Mouse (Mus musculus): Measurements from ENCODE around the gene Fam131a. TPM values are rescaled to one million over a fixed set of nuclear protein-coding genes. Genes with fewer than 3 reads are reported as not detected.
A peak's percentile ranks its signal among the peaks of the same experiment; 100 is the strongest.

Fam131a gene
- polyA plus RNA-seq, 1 experiment from 2014 or later, result 8.8 TPM

DNA sequence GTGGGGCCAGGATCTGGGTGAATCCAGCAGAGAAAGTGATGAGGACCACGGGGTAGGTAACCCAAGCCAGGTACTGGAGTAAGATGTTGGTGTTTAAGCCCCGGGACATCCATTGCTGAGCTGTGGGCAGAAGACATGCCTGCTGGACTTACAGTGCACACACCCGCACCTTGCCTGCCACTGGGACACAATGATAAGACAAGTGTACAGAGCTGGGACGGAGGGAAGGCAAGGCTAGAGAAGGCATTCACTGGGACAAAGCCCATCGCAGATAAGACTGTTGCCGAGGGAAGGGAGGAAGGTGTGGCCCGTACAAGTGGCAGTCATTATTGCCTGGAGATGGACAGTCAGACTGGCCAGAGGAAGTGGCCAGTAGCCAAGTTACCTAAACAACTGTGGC lies 19.8 kb downstream of the Fam131a start:
- peaks cover 9% of the 10 kb centered on the region; the same call in 1 of the 2 replicates for H3K27me3 ChIP-seq (ENCODE audit: low read depth, poor library complexity, severe bottlenecking)
- H3K27ac ChIP-seq (replicated peaks), result no peak overlapping the region
- no peak for DNase-seq (ENCODE audit: low spot score)
- no peak overlapping the region for H3K4me3 ChIP-seq
- H3K9me3 ChIP-seq (replicated peaks), result no peaks in the 10 kb centered on the region
- H3K4me1 ChIP-seq, result peaks cover 41% of the 10 kb centered on the region
- WGBS, result 88% methylated on average over 7 of the region's 7 CpGs
- H3K36me3 ChIP-seq, result peaks cover 56% of the 10 kb centered on the region

DNA sequence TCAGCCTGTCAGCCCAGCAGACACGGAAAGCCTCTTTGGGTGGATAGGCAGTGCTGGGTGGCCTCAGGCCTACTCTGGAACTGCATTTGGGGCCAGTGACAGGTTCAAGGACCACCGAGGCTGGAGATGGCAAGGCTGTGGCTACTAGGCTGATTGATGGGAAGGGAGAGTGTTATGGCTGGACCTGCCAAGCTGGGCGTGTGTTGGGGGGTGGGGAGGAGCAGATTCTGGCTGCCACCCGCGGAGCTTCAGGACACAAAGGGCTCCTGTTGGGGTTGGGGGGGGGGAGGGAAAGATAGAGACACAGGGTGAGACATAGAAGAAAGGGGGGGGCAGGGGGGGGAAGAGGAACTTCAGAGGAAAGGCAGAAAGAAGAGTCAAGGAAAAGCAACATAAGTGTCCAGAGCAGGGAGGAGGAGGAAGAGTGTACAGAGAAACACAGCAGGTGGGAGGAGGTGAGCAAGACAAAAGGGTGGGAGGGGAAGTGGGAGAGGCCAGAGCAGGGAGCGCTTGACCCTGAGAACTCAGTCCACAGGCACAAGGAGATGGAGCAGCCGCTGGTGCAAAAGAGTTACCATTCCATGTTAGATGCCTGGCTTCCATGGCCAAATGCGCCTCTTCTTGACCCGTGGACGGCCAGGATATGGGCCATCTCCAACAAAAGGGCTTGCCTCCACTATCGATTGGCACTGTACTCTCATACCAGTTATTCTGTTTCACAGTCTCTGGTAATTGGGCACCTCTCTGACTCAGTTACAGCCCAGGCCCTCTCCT lies 21.5 kb downstream of the Fam131a start:
- Histone ChIP-seq H3K4me1 (peaks cover 50% of the 10 kb centered on the region), H3K9me3 (replicated peaks) (no peaks in the 10 kb centered on the region), H3K27ac (replicated peaks) (peak overlapping the region; percentile 92), H3K4me3 (peak overlapping the region; percentile 74), H3K36me3 (peaks cover 44% of the 10 kb centered on the region), H3K27me3 (ENCODE audit: low read depth, poor library complexity, severe bottlenecking) (peaks cover 9% of the 10 kb centered on the region; the same call in 1 of the 2 replicates)
- 28% methylated on average over 11 of the region's 11 CpGs for WGBS
- peak; percentile 25 for DNase-seq (ENCODE audit: low spot score)

DNA sequence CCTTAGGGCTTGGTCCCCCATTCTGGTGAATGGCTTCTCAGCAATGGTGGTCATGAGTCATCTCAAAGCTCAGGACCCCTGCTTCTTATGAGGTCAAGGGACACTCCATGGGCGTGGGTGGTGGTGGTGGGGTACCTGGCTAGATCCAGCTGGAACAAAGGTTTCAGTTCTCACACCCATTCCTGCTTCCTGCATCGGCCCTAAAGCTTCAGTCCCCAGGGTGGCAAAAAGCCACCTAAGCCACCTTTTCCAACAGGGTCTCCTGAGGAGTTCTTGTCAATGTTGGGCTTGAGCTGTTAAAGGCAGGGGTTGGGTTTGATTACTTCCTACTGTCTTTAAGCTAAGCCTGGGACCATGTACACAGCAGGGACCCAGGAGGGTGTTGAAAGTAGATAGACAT lies 22.1 kb downstream of the Fam131a start:
- H3K36me3 ChIP-seq, result peaks cover 45% of the 10 kb centered on the region
- DNase-seq (ENCODE audit: low spot score), result peak; percentile 13
- no peaks in the 10 kb centered on the region for H3K9me3 ChIP-seq (replicated peaks)
- WGBS, result 48% methylated on average over 2 of the region's 2 CpGs
- peaks cover 50% of the 10 kb centered on the region for H3K4me1 ChIP-seq
- peak overlapping the region; percentile 74 for H3K4me3 ChIP-seq
- H3K27ac ChIP-seq (replicated peaks), result peak overlapping the region; percentile 92
- H3K27me3 ChIP-seq (ENCODE audit: low read depth, poor library complexity, severe bottlenecking), result peaks cover 9% of the 10 kb centered on the region; the same call in 1 of the 2 replicates

DNA sequence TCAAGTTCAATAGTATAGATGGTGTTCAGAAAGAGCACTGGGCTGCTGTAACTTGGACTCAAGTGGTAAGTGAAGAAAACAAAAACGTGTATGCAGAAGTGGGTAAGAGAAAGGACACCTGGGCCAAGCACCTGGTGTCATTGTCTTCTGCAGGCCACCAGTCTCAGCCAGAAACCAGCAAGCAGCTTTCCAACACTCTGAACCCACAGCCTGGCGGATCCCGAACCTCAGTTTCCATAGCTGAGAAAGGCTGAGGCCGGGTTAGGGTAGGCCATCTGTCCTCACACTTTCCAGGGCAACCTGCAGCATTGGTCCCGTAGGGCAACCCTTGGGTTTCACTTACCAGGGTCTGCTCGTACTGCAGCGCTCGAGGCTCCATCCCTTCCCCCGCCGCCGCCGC lies 22.5 kb downstream of the Fam131a start:
- peak overlapping the region; percentile 92 for H3K27ac ChIP-seq (replicated peaks)
- no peaks in the 10 kb centered on the region for H3K9me3 ChIP-seq (replicated peaks)
- peaks cover 9% of the 10 kb centered on the region; the same call in 1 of the 2 replicates for H3K27me3 ChIP-seq (ENCODE audit: low read depth, poor library complexity, severe bottlenecking)
- DNase-seq (ENCODE audit: low spot score), result no peak
- under 1% methylated on average over 12 of the region's 12 CpGs for WGBS
- peaks cover 50% of the 10 kb centered on the region for H3K4me1 ChIP-seq
- H3K4me3 ChIP-seq, result peak overlapping the region; percentile 74
- H3K36me3 ChIP-seq, result peaks cover 45% of the 10 kb centered on the region

DNA sequence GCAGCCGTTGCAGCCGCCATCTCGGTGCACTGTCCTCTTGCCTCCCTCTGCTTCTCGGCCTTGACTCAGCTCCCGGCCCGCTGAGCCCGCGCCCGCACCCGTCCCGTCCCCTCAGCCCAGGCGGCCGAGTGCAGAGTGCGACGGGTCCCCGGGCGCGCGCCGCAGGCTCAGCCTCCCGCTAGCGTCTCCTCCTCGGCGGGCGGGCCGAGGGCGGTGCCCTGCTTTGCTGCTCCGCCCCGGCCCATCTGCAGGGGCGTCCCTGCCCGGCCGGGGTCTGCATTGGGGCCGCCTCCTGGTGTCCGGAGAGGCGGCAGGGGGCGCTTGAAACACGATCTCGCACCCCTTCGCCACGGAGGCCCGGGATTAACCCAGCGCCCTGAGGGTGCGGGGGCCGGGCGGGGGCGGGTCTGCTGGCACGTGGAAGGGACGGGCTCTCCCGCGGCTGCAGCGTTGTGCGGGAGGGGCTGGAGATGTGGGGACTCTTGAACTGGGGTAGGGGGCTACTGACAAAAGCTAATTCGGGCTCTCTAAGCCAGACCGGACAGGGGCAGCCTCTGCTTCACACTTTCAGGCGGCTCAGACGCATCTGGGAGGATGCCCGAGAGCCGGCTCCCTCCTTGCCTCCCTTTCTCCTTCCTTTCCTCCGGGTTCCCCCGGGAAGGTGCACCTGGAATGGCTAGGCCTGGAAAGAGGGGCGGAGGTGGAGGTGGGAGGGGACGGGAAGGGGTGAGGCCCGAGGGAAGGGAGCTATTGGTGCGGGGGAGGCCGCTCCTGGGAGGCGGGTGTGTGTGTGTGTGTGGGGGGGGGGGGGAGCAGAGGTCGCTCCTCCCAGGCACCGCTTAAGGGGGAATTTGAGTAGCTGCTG lies 23.2 kb downstream of the Fam131a start:
- under 1% methylated on average over 68 of the region's 68 CpGs for WGBS
- Histone ChIP-seq H3K36me3 (peaks cover 45% of the 10 kb centered on the region), H3K9me3 (replicated peaks) (no peaks in the 10 kb centered on the region), H3K4me1 (peaks cover 50% of the 10 kb centered on the region), H3K27me3 (ENCODE audit: low read depth, poor library complexity, severe bottlenecking) (peaks cover 9% of the 10 kb centered on the region; the same call in 1 of the 2 replicates), H3K27ac (replicated peaks) (peak overlapping the region; percentile 92), H3K4me3 (peak overlapping the region; percentile 74)
- peak; percentile 88 for DNase-seq (ENCODE audit: low spot score)

DNA sequence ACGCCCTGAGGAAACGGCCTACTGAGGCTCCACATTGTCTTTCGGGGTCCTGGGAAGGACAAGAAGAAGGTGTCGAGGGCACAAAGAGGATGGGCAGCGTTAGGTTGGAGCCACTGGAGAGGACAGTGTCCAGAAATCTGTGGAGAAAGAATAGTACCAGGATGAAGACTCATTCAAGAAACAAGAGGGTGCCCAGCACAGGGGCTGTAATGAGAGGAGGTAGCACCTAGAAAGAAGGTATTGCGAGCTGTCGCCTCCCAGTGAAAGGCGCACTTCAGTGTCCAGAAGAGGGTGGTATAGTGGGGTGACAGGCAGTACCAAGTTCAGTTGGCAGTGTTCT lies 23.8 kb downstream of the Fam131a start:
- H3K4me1 ChIP-seq, result peaks cover 50% of the 10 kb centered on the region
- H3K4me3 ChIP-seq, result peak overlapping the region; percentile 74
- peak overlapping the region; percentile 92 for H3K27ac ChIP-seq (replicated peaks)
- WGBS, result 0% methylated on average over 8 of the region's 8 CpGs
- H3K36me3 ChIP-seq, result peaks cover 45% of the 10 kb centered on the region
- no peak for DNase-seq (ENCODE audit: low spot score)
- no peaks in the 10 kb centered on the region for H3K9me3 ChIP-seq (replicated peaks)
- peaks cover 9% of the 10 kb centered on the region; the same call in 1 of the 2 replicates for H3K27me3 ChIP-seq (ENCODE audit: low read depth, poor library complexity, severe bottlenecking)

DNA sequence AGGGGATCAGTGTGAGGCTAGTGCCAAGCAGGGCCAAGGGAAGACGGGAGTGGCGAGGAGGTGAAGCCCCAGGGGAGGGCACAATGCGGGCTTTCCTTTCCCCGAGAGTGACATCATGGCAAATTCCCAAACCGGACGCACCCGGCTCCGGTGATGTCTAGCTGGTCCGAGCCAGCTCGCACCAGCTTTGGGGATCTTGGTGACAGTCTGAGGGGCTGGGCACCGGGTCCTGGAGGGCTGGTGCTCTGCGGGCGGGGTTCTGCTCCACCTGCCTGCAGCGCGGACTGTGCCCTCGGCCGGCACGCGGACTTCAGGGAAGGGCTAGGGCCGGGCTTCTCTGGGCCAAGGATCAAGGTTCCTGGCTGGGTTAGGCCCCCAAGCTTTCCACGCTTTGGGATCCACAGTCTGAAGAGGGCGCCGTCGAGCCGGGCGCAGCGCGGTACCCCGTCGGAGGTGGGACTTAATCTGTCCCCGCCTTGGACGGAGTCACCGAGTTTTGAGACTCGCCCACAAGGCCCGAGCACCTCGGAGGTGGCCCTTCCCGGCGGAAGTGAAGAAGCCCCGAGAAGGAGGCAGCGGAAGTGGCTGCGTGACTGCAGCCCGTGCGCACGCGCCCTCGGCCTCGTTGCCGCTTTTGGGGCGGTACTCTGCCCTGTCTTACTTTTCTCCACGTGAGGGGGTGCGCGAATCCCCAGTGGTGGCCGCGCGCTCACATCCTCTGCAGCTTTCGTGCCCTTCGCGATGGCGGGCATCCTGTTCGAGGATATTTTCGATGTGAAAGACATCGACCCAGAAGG lies 24.3 kb downstream of the Fam131a start, which contains the start of the genes Polr2h and Clcn2:
TSS of gene Polr2h (plus strand) at position 485 of the 797 bp plus-strand sequence.
TSS of gene Clcn2 (minus strand) at position 566 of the 797 bp plus-strand sequence.
- peak; percentile 95 for DNase-seq (ENCODE audit: low spot score)
- no peaks in the 10 kb centered on the region for H3K9me3 ChIP-seq (replicated peaks)
- under 1% methylated on average over 62 of the region's 62 CpGs for WGBS
- H3K27ac ChIP-seq (replicated peaks), result peak within 1 kb of the TSS; percentile 92
- peaks cover 9% of the 10 kb centered on the region; the same call in 1 of the 2 replicates for H3K27me3 ChIP-seq (ENCODE audit: low read depth, poor library complexity, severe bottlenecking)
- peaks cover 45% of the 10 kb centered on the region for H3K36me3 ChIP-seq
- peaks cover 50% of the 10 kb centered on the region for H3K4me1 ChIP-seq
- H3K4me3 ChIP-seq, result peak within 1 kb of the TSS; percentile 74

DNA sequence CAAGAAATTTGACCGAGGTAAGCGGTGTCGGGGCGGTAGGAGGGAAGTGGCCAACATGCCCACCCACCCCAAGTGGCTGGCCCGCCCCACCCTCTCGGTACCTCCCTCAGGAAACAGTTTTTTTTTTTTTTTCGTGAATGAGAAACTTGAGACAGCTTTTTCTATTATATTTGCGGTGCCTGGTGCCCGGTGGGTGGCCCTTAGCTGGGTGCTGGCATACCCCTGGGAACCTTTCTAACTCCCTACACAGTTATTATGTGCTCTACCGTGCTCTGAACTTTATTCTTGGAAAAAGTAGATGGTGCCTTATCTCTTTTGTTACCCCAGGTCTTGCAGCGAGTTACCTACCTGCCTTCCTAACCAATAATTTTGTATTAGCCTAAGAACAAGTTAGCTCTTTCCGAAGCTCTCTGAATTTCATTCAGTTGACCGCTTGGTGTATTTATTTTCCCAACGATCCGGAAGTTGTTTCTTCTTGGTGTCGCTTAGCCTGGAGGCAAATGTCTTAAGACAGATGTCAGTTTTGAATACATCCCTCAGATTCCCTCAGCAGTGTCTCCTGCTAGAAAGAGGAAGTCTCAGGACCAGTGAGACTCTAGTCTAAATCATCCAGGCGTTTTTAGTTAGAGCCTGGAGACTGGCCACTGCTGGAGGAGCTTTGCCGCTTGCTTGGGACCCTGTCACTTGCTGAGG lies 25.1 kb downstream of the Fam131a start:
- WGBS, result 4% methylated on average over 18 of the region's 18 CpGs
- Histone ChIP-seq H3K4me3 (peak overlapping the region; percentile 74), H3K36me3 (peaks cover 44% of the 10 kb centered on the region), H3K27me3 (ENCODE audit: low read depth, poor library complexity, severe bottlenecking) (peaks cover 9% of the 10 kb centered on the region; the same call in 1 of the 2 replicates), H3K9me3 (replicated peaks) (no peaks in the 10 kb centered on the region), H3K27ac (replicated peaks) (peak overlapping the region; percentile 92), H3K4me1 (peaks cover 50% of the 10 kb centered on the region)
- DNase-seq (ENCODE audit: low spot score), result no peak

DNA sequence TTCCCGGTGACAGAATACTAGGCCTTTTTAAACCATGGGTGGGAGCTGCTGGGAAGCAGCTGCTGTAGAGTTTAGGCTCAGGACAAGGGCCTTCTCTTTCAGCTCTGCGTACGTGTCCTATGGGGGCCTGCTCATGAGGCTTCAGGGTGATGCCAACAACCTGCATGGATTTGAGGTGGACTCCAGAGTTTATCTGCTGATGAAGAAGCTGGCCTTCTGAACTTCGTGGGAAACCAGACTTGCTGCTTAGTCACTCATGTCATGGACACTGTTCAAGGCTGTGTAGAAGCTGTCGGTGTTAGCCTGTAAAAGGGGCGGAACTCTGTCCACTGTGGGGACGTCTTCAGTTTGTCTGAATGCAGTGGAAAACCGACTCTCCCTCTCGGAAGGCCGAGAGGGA lies 28.8 kb downstream of the Fam131a start:
- Histone ChIP-seq H3K4me1 (peaks cover 20% of the 10 kb centered on the region), H3K4me3 (no peak overlapping the region), H3K27me3 (ENCODE audit: low read depth, poor library complexity, severe bottlenecking) (no peaks in the 10 kb centered on the region), H3K9me3 (replicated peaks) (no peaks in the 10 kb centered on the region), H3K36me3 (peaks cover 37% of the 10 kb centered on the region), H3K27ac (replicated peaks) (no peak overlapping the region)
- no peak for DNase-seq (ENCODE audit: low spot score)
- 85% methylated on average over 10 of the region's 10 CpGs for WGBS

DNA sequence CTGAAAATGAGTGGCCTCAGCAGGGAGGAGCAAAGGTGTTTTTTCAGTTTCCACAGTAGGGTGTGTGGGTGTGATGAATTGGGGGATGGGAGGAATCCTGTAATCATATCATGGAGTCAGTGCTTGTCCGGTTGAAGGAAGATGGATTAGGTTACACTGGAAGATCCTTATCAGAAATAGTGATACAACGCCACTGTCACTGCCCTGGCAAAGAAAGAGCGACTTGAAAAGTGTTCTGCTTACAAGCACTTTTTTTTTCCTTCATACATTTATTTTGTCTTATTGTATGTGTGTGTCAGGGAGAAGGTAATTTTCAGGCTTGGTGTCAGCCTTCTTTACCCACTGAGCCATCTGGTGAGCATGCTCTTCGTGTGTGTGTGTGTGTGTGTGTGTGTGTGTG lies 29.7 kb downstream of the Fam131a start:
- no peak overlapping the region for H3K27ac ChIP-seq (replicated peaks)
- 86% methylated on average over 4 of the region's 4 CpGs for WGBS
- peaks cover 37% of the 10 kb centered on the region for H3K36me3 ChIP-seq
- no peaks in the 10 kb centered on the region for H3K9me3 ChIP-seq (replicated peaks)
- peaks cover 13% of the 10 kb centered on the region for H3K4me1 ChIP-seq
- no peak for DNase-seq (ENCODE audit: low spot score)
- no peak overlapping the region for H3K4me3 ChIP-seq
- no peaks in the 10 kb centered on the region for H3K27me3 ChIP-seq (ENCODE audit: low read depth, poor library complexity, severe bottlenecking)

DNA sequence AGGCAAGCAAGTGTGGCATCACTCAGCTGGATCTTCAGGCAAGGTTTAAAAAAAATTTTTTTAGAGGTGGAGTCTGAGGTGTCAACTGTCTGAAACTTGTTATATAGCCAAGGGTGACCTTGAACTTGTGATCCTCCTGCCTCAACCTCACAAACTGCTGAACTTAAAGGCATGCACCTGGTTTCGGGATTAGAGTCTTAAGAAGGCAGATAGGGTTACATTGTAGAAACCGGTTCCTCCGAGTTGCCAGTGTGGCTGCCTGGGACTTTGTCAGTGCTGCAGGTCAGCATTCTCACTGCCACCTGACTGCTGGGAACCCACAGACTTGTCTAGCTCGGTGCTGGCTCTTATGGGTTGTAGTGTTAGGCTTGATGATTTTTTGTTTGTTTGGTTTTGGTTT lies 30.2 kb downstream of the Fam131a start:
- no peak overlapping the region for H3K27ac ChIP-seq (replicated peaks)
- WGBS, result 65% methylated on average over 4 of the region's 4 CpGs
- H3K4me3 ChIP-seq, result no peak overlapping the region
- H3K36me3 ChIP-seq, result peaks cover 37% of the 10 kb centered on the region
- H3K27me3 ChIP-seq (ENCODE audit: low read depth, poor library complexity, severe bottlenecking), result no peaks in the 10 kb centered on the region
- no peaks in the 10 kb centered on the region for H3K9me3 ChIP-seq (replicated peaks)
- DNase-seq (ENCODE audit: low spot score), result no peak
- peaks cover 12% of the 10 kb centered on the region for H3K4me1 ChIP-seq

Data from midbrain, embryonic 10.5 days (tissue).